Mouse (Mus musculus): Measurements from ENCODE around the gene Cmtr1. TPM values are rescaled to one million over a fixed set of nuclear protein-coding genes. Genes with fewer than 3 reads are reported as not detected.

Gene Cmtr1
- polyA plus RNA-seq, 2 experiments = 54.3 to 95.8 TPM

- 91% methylated on average over 8 of the region's 8 CpGs for WGBS
- Histone ChIP-seq H3K27me3 (ENCODE audit: control insufficient read depth, insufficient read depth, low read length) (no peaks in the 10 kb centered on the region), H3K27ac (replicated peaks; ENCODE audit: low read depth, low read length) (no peak overlapping the region), H3K4me3 (replicated peaks; ENCODE audit: low read length) (no peak overlapping the region), H3K9ac (ENCODE audit: low read depth, low read length, severe bottlenecking) (no peak overlapping the region), H3K4me1 (ENCODE audit: control insufficient read depth, insufficient read depth, low read length) (no peaks in the 10 kb centered on the region), H3K4me2 (replicated peaks; ENCODE audit: low read depth, low read length, severe bottlenecking) (no peak overlapping the region), H3K36me3 (ENCODE audit: control insufficient read depth, insufficient read depth, low read length) (peaks cover 86% of the 10 kb centered on the region), H3K9me3 (ENCODE audit: control insufficient read depth, low read length) (no peaks in the 10 kb centered on the region)
- DNase-seq (ENCODE audit: low spot score) (no peak), ATAC-seq (ENCODE audit: low FRiP score, low read depth) (no peak)
- TF ChIP-seq POLR2A (IDR thresholded peaks at IDR 0.05; ENCODE audit: borderline replicate concordance, extremely low read depth, insufficient read depth, insufficient read length) = no peak
Measured at GRCm38 (mm10) chr17:29635492-29635891, 24.9 kb upstream of the Cmtr1 start.

- Histone ChIP-seq H3K9ac (ENCODE audit: low read depth, low read length, severe bottlenecking) (no peak overlapping the region), H3K27me3 (ENCODE audit: control insufficient read depth, insufficient read depth, low read length) (no peaks in the 10 kb centered on the region), H3K4me3 (replicated peaks; ENCODE audit: low read length) (no peak overlapping the region), H3K27ac (replicated peaks; ENCODE audit: low read depth, low read length) (no peak overlapping the region), H3K36me3 (ENCODE audit: control insufficient read depth, insufficient read depth, low read length) (peaks cover 86% of the 10 kb centered on the region), H3K4me2 (replicated peaks; ENCODE audit: low read depth, low read length, severe bottlenecking) (no peak overlapping the region), H3K4me1 (ENCODE audit: control insufficient read depth, insufficient read depth, low read length) (no peaks in the 10 kb centered on the region), H3K9me3 (ENCODE audit: control insufficient read depth, low read length) (no peaks in the 10 kb centered on the region)
- ATAC-seq (ENCODE audit: low FRiP score, low read depth) (no peak), DNase-seq (ENCODE audit: low spot score) (peak; percentile 34)
- TF ChIP-seq POLR2A (IDR thresholded peaks at IDR 0.05; ENCODE audit: borderline replicate concordance, extremely low read depth, insufficient read depth, insufficient read length) = no peak
- WGBS = 70% methylated on average over 5 of the region's 5 CpGs
Measured at GRCm38 (mm10) chr17:29636118-29636517, 24.3 kb upstream of the Cmtr1 start.

- H3K4me1 ChIP-seq (ENCODE audit: control insufficient read depth, insufficient read depth, low read length) = no peaks in the 10 kb centered on the region
- no peak for TF ChIP-seq POLR2A (IDR thresholded peaks at IDR 0.05; ENCODE audit: borderline replicate concordance, extremely low read depth, insufficient read depth, insufficient read length)
- H3K36me3 ChIP-seq (ENCODE audit: control insufficient read depth, insufficient read depth, low read length) = peaks cover 82% of the 10 kb centered on the region
- H3K27ac ChIP-seq (replicated peaks; ENCODE audit: low read depth, low read length) = no peak overlapping the region
- H3K4me2 ChIP-seq (replicated peaks; ENCODE audit: low read depth, low read length, severe bottlenecking) = no peak overlapping the region
- no peaks in the 10 kb centered on the region for H3K9me3 ChIP-seq (ENCODE audit: control insufficient read depth, low read length)
- no peak overlapping the region for H3K4me3 ChIP-seq (replicated peaks; ENCODE audit: low read length)
- no peak overlapping the region for H3K9ac ChIP-seq (ENCODE audit: low read depth, low read length, severe bottlenecking)
- 97% methylated on average over 4 of the region's 4 CpGs for WGBS
- no peak for DNase-seq (ENCODE audit: low spot score)
- no peak for ATAC-seq (ENCODE audit: low FRiP score, low read depth)
- no peaks in the 10 kb centered on the region for H3K27me3 ChIP-seq (ENCODE audit: control insufficient read depth, insufficient read depth, low read length)
Measured at GRCm38 (mm10) chr17:29637377-29637776, 23.0 kb upstream of the Cmtr1 start.

- Histone ChIP-seq H3K36me3 (ENCODE audit: control insufficient read depth, insufficient read depth, low read length) (peaks cover 84% of the 10 kb centered on the region), H3K4me3 (replicated peaks; ENCODE audit: low read length) (no peak overlapping the region), H3K9ac (ENCODE audit: low read depth, low read length, severe bottlenecking) (no peak overlapping the region), H3K4me1 (ENCODE audit: control insufficient read depth, insufficient read depth, low read length) (no peaks in the 10 kb centered on the region), H3K27me3 (ENCODE audit: control insufficient read depth, insufficient read depth, low read length) (no peaks in the 10 kb centered on the region), H3K9me3 (ENCODE audit: control insufficient read depth, low read length) (no peaks in the 10 kb centered on the region), H3K27ac (replicated peaks; ENCODE audit: low read depth, low read length) (no peak overlapping the region), H3K4me2 (replicated peaks; ENCODE audit: low read depth, low read length, severe bottlenecking) (no peak overlapping the region)
- no peak for DNase-seq (ENCODE audit: low spot score)
- ATAC-seq (ENCODE audit: low FRiP score, low read depth) = no peak
- no peak for TF ChIP-seq POLR2A (IDR thresholded peaks at IDR 0.05; ENCODE audit: borderline replicate concordance, extremely low read depth, insufficient read depth, insufficient read length)
- 84% methylated on average over 7 of the region's 8 CpGs for WGBS
Measured at GRCm38 (mm10) chr17:29637895-29638294, 22.5 kb upstream of the Cmtr1 start.

GRCm38 (mm10) chr17:29640971-29641370 is 19.4 kb upstream of the Cmtr1 start:
- no peak for TF ChIP-seq POLR2A (IDR thresholded peaks at IDR 0.05; ENCODE audit: borderline replicate concordance, extremely low read depth, insufficient read depth, insufficient read length)
- Histone ChIP-seq H3K4me1 (ENCODE audit: control insufficient read depth, insufficient read depth, low read length) (no peaks in the 10 kb centered on the region), H3K27me3 (ENCODE audit: control insufficient read depth, insufficient read depth, low read length) (no peaks in the 10 kb centered on the region), H3K4me3 (replicated peaks; ENCODE audit: low read length) (no peak overlapping the region), H3K27ac (replicated peaks; ENCODE audit: low read depth, low read length) (no peak overlapping the region), H3K36me3 (ENCODE audit: control insufficient read depth, insufficient read depth, low read length) (peaks cover 65% of the 10 kb centered on the region), H3K4me2 (replicated peaks; ENCODE audit: low read depth, low read length, severe bottlenecking) (no peak overlapping the region), H3K9me3 (ENCODE audit: control insufficient read depth, low read length) (no peaks in the 10 kb centered on the region), H3K9ac (ENCODE audit: low read depth, low read length, severe bottlenecking) (no peak overlapping the region)
- 93% methylated on average over 11 of the region's 11 CpGs for WGBS
- no peak for DNase-seq (ENCODE audit: low spot score)
- no peak for ATAC-seq (ENCODE audit: low FRiP score, low read depth)

GRCm38 (mm10) chr17:29642219-29642618 is 18.2 kb upstream of the Cmtr1 start:
- peaks cover 53% of the 10 kb centered on the region for H3K36me3 ChIP-seq (ENCODE audit: control insufficient read depth, insufficient read depth, low read length)
- no peaks in the 10 kb centered on the region for H3K4me1 ChIP-seq (ENCODE audit: control insufficient read depth, insufficient read depth, low read length)
- ATAC-seq (ENCODE audit: low FRiP score, low read depth) (no peak), DNase-seq (ENCODE audit: low spot score) (no peak)
- no peak overlapping the region for H3K27ac ChIP-seq (replicated peaks; ENCODE audit: low read depth, low read length)
- H3K27me3 ChIP-seq (ENCODE audit: control insufficient read depth, insufficient read depth, low read length) = no peaks in the 10 kb centered on the region
- H3K9me3 ChIP-seq (ENCODE audit: control insufficient read depth, low read length) = no peaks in the 10 kb centered on the region
- WGBS = 67% methylated on average over 3 of the region's 3 CpGs
- no peak for TF ChIP-seq POLR2A (IDR thresholded peaks at IDR 0.05; ENCODE audit: borderline replicate concordance, extremely low read depth, insufficient read depth, insufficient read length)
- no peak overlapping the region for H3K4me2 ChIP-seq (replicated peaks; ENCODE audit: low read depth, low read length, severe bottlenecking)
- H3K9ac ChIP-seq (ENCODE audit: low read depth, low read length, severe bottlenecking) = no peak overlapping the region
- no peak overlapping the region for H3K4me3 ChIP-seq (replicated peaks; ENCODE audit: low read length)

Data from limb, embryonic 14.5 days (tissue).